Mouse (Mus musculus): Measurements from ENCODE around the gene Zkscan6.
A peak's percentile ranks its signal among the peaks of the same experiment; 100 is the strongest.

The Zkscan6 gene

GRCm38 (mm10) chr11:65806909-65807504 is at the start of gene Zkscan6:
Zkscan6 (plus strand) TSS chr11:65807175.
- no peak for TF ChIP-seq NANOG (IDR thresholded peaks at IDR 0.05; ENCODE audit: borderline replicate concordance, low read length)
- peaks cover 16% of the 10 kb centered on the region for H3K4me1 ChIP-seq (replicated peaks; ENCODE audit: low read depth, low read length)

GRCm38 (mm10) chr11:65759350-65759749 is 47.6 kb upstream of the Zkscan6 start:
- Histone ChIP-seq H3K4me1 (replicated peaks; ENCODE audit: low read depth, low read length) (no peaks in the 10 kb centered on the region), H3K9me3 (ENCODE audit: low read length) (no peaks in the 10 kb centered on the region)
- TF ChIP-seq POU5F1 (IDR thresholded peaks at IDR 0.05; ENCODE audit: borderline replicate concordance, low read length) (no peak), NANOG (IDR thresholded peaks at IDR 0.05; ENCODE audit: borderline replicate concordance, low read length) (no peak), CTCF (conservative IDR thresholded peaks at IDR 0.05; ENCODE audit: low read length) (no peak)

More at GRCm38 (mm10) chr11:65806909-65807504, at the start of gene Zkscan6:
- Histone ChIP-seq H3K9me3 (ENCODE audit: low read length) (no peaks in the 10 kb centered on the region), H3K4me3 (replicated peaks; ENCODE audit: low read length) (peak within 1 kb of the TSS; percentile 93), H3K36me3 (ENCODE audit: insufficient read depth, low read length) (no peaks in the 10 kb centered on the region), H3K27me3 (ENCODE audit: insufficient read depth, low read length) (no peaks in the 10 kb centered on the region)

GRCm38 (mm10) chr11:65760912-65761311 is 46.1 kb upstream of the Zkscan6 start:
- no peaks in the 10 kb centered on the region for H3K9me3 ChIP-seq (ENCODE audit: low read length)
- no peaks in the 10 kb centered on the region for H3K36me3 ChIP-seq (ENCODE audit: insufficient read depth, low read length)
- H3K4me1 ChIP-seq (replicated peaks; ENCODE audit: low read depth, low read length), result no peaks in the 10 kb centered on the region
- no peaks in the 10 kb centered on the region for H3K27me3 ChIP-seq (ENCODE audit: insufficient read depth, low read length)
- H3K4me3 ChIP-seq (replicated peaks; ENCODE audit: low read length), result no peak overlapping the region
- TF ChIP-seq CTCF (conservative IDR thresholded peaks at IDR 0.05; ENCODE audit: low read length), result no peak
- no peak for TF ChIP-seq NANOG (IDR thresholded peaks at IDR 0.05; ENCODE audit: borderline replicate concordance, low read length)
- no peak for TF ChIP-seq POU5F1 (IDR thresholded peaks at IDR 0.05; ENCODE audit: borderline replicate concordance, low read length)

More at GRCm38 (mm10) chr11:65759350-65759749, 47.6 kb upstream of the Zkscan6 start:
- Histone ChIP-seq H3K4me3 (replicated peaks; ENCODE audit: low read length) (no peak overlapping the region), H3K27me3 (ENCODE audit: insufficient read depth, low read length) (no peaks in the 10 kb centered on the region), H3K36me3 (ENCODE audit: insufficient read depth, low read length) (no peaks in the 10 kb centered on the region)

GRCm38 (mm10) chr11:65768445-65768844 is 38.5 kb upstream of the Zkscan6 start:
- TF ChIP-seq POU5F1 (IDR thresholded peaks at IDR 0.05; ENCODE audit: borderline replicate concordance, low read length) (no peak), CTCF (conservative IDR thresholded peaks at IDR 0.05; ENCODE audit: low read length) (no peak), NANOG (IDR thresholded peaks at IDR 0.05; ENCODE audit: borderline replicate concordance, low read length) (no peak)

GRCm38 (mm10) chr11:65769990-65770389 is 37.0 kb upstream of the Zkscan6 start:
- Histone ChIP-seq H3K4me1 (replicated peaks; ENCODE audit: low read depth, low read length) (peaks cover 16% of the 10 kb centered on the region; the same call in 1 of the 2 replicates), H3K4me3 (replicated peaks; ENCODE audit: low read length) (no peak overlapping the region), H3K9me3 (ENCODE audit: low read length) (no peaks in the 10 kb centered on the region), H3K36me3 (ENCODE audit: insufficient read depth, low read length) (no peaks in the 10 kb centered on the region), H3K27me3 (ENCODE audit: insufficient read depth, low read length) (no peaks in the 10 kb centered on the region)
- no peak for TF ChIP-seq POU5F1 (IDR thresholded peaks at IDR 0.05; ENCODE audit: borderline replicate concordance, low read length)
- no peak for TF ChIP-seq CTCF (conservative IDR thresholded peaks at IDR 0.05; ENCODE audit: low read length)
- TF ChIP-seq NANOG (IDR thresholded peaks at IDR 0.05; ENCODE audit: borderline replicate concordance, low read length), result no peak

More at GRCm38 (mm10) chr11:65768445-65768844, 38.5 kb upstream of the Zkscan6 start:
- Histone ChIP-seq H3K27me3 (ENCODE audit: insufficient read depth, low read length) (no peaks in the 10 kb centered on the region), H3K36me3 (ENCODE audit: insufficient read depth, low read length) (no peaks in the 10 kb centered on the region), H3K4me3 (replicated peaks; ENCODE audit: low read length) (no peak overlapping the region), H3K9me3 (ENCODE audit: low read length) (no peaks in the 10 kb centered on the region), H3K4me1 (replicated peaks; ENCODE audit: low read depth, low read length) (peaks cover 7% of the 10 kb centered on the region; the same call in 1 of the 2 replicates)

GRCm38 (mm10) chr11:65771546-65771945 is 35.4 kb upstream of the Zkscan6 start:
- no peak for TF ChIP-seq POU5F1 (IDR thresholded peaks at IDR 0.05; ENCODE audit: borderline replicate concordance, low read length)
- TF ChIP-seq NANOG (IDR thresholded peaks at IDR 0.05; ENCODE audit: borderline replicate concordance, low read length), result no peak
- TF ChIP-seq CTCF (conservative IDR thresholded peaks at IDR 0.05; ENCODE audit: low read length), result no peak
- H3K4me3 ChIP-seq (replicated peaks; ENCODE audit: low read length), result no peak overlapping the region
- H3K9me3 ChIP-seq (ENCODE audit: low read length), result no peaks in the 10 kb centered on the region
- no peaks in the 10 kb centered on the region for H3K36me3 ChIP-seq (ENCODE audit: insufficient read depth, low read length)
- peaks cover 16% of the 10 kb centered on the region; the same call in 1 of the 2 replicates for H3K4me1 ChIP-seq (replicated peaks; ENCODE audit: low read depth, low read length)
- no peaks in the 10 kb centered on the region for H3K27me3 ChIP-seq (ENCODE audit: insufficient read depth, low read length)

- no peaks in the 10 kb centered on the region for H3K27me3 ChIP-seq (ENCODE audit: insufficient read depth, low read length)
- H3K4me3 ChIP-seq (replicated peaks; ENCODE audit: low read length), result no peak overlapping the region
- TF ChIP-seq POU5F1 (IDR thresholded peaks at IDR 0.05; ENCODE audit: borderline replicate concordance, low read length) (no peak), CTCF (conservative IDR thresholded peaks at IDR 0.05; ENCODE audit: low read length) (no peak)
- H3K4me1 ChIP-seq (replicated peaks; ENCODE audit: low read depth, low read length), result peaks cover 15% of the 10 kb centered on the region; the same call in 1 of the 2 replicates
- H3K36me3 ChIP-seq (ENCODE audit: insufficient read depth, low read length), result no peaks in the 10 kb centered on the region
- no peaks in the 10 kb centered on the region for H3K9me3 ChIP-seq (ENCODE audit: low read length)
Observed at GRCm38 (mm10) chr11:65773535-65773934, 33.4 kb upstream of the Zkscan6 start.

GRCm38 (mm10) chr11:65773946-65774656 is 32.9 kb upstream of the Zkscan6 start:
- H3K4me1 ChIP-seq (replicated peaks; ENCODE audit: low read depth, low read length), result peaks cover 11% of the 10 kb centered on the region; the same call in 1 of the 2 replicates
- no peaks in the 10 kb centered on the region for H3K27me3 ChIP-seq (ENCODE audit: insufficient read depth, low read length)
- 0 out of 2 replicates have a peak, but pooled peaks cover 5% of the 10 kb centered on the region for H3K36me3 ChIP-seq (ENCODE audit: insufficient read depth, low read length)
- no peaks in the 10 kb centered on the region for H3K9me3 ChIP-seq (ENCODE audit: low read length)
- no peak overlapping the region for H3K4me3 ChIP-seq (replicated peaks; ENCODE audit: low read length)
- no peak for TF ChIP-seq CTCF (conservative IDR thresholded peaks at IDR 0.05; ENCODE audit: low read length)
- no peak for TF ChIP-seq POU5F1 (IDR thresholded peaks at IDR 0.05; ENCODE audit: borderline replicate concordance, low read length)
- no peak for TF ChIP-seq NANOG (IDR thresholded peaks at IDR 0.05; ENCODE audit: borderline replicate concordance, low read length)

All from E14TG2a.4 (cell line).